Mouse (Mus musculus): Measurements from ENCODE around the gene Cdc34b. TPM values are rescaled to one million over a fixed set of nuclear protein-coding genes. Genes with fewer than 3 reads are reported as not detected.

Gene Cdc34b
- polyA plus RNA-seq, 1 experiment = not detected

GRCm38 (mm10) chr11:94704020-94704419, 37.6 kb upstream of the Cdc34b start:
- H3K4me1 ChIP-seq (ENCODE audit: control insufficient read depth, insufficient read depth, low read length) = no peaks in the 10 kb centered on the region
- no peak for TF ChIP-seq CTCF (IDR thresholded peaks at IDR 0.05; ENCODE audit: control insufficient read depth, insufficient read depth, low read length)
- no peak for TF ChIP-seq POLR2A (IDR thresholded peaks at IDR 0.05; ENCODE audit: borderline replicate concordance, control insufficient read depth, low read depth, low read length)
- WGBS = 38% methylated on average over 7 of the region's 7 CpGs
- no peak overlapping the region for H3K4me3 ChIP-seq (replicated peaks; ENCODE audit: control insufficient read depth, low read depth, low read length)
- H3K27ac ChIP-seq (ENCODE audit: control insufficient read depth, insufficient read depth, low read depth, low read length, poor library complexity) = no peak overlapping the region

- TF ChIP-seq CTCF (IDR thresholded peaks at IDR 0.05; ENCODE audit: control insufficient read depth, insufficient read depth, low read length) (no peak), POLR2A (IDR thresholded peaks at IDR 0.05; ENCODE audit: borderline replicate concordance, control insufficient read depth, low read depth, low read length) (no peak)
- WGBS = 82% methylated on average over 5 of the region's 5 CpGs
- H3K27ac ChIP-seq (ENCODE audit: control insufficient read depth, insufficient read depth, low read depth, low read length, poor library complexity) = no peak within 1 kb of the TSS
- H3K4me1 ChIP-seq (ENCODE audit: control insufficient read depth, insufficient read depth, low read length) = no peaks in the 10 kb centered on the region
- H3K4me3 ChIP-seq (replicated peaks; ENCODE audit: control insufficient read depth, low read depth, low read length) = no peak within 1 kb of the TSS
Observed at GRCm38 (mm10) chr11:94704472-94704871, 37.1 kb upstream of the Cdc34b start, which contains the start of gene Gm11541. Gene Gm11541 (minus strand): TSS chr11:94704499.

- Histone ChIP-seq H3K27ac (ENCODE audit: control insufficient read depth, insufficient read depth, low read depth, low read length, poor library complexity) (no peak overlapping the region), H3K4me3 (replicated peaks; ENCODE audit: control insufficient read depth, low read depth, low read length) (no peak overlapping the region), H3K4me1 (ENCODE audit: control insufficient read depth, insufficient read depth, low read length) (no peaks in the 10 kb centered on the region)
- TF ChIP-seq CTCF (IDR thresholded peaks at IDR 0.05; ENCODE audit: control insufficient read depth, insufficient read depth, low read length) = no peak
- TF ChIP-seq POLR2A (IDR thresholded peaks at IDR 0.05; ENCODE audit: borderline replicate concordance, control insufficient read depth, low read depth, low read length) = no peak
- 56% methylated on average over 11 of the region's 11 CpGs for WGBS
Observed at GRCm38 (mm10) chr11:94713246-94713860, 28.2 kb upstream of the Cdc34b start.

- TF ChIP-seq CTCF (IDR thresholded peaks at IDR 0.05; ENCODE audit: control insufficient read depth, insufficient read depth, low read length) (no peak), POLR2A (IDR thresholded peaks at IDR 0.05; ENCODE audit: borderline replicate concordance, control insufficient read depth, low read depth, low read length) (no peak)
- H3K4me3 ChIP-seq (replicated peaks; ENCODE audit: control insufficient read depth, low read depth, low read length) = no peak overlapping the region
- H3K4me1 ChIP-seq (ENCODE audit: control insufficient read depth, insufficient read depth, low read length) = no peaks in the 10 kb centered on the region; the same call in 1 of the 2 replicates
- H3K27ac ChIP-seq (ENCODE audit: control insufficient read depth, insufficient read depth, low read depth, low read length, poor library complexity) = no peak overlapping the region
- WGBS = 82% methylated on average over 5 of the region's 5 CpGs
Observed at GRCm38 (mm10) chr11:94715622-94716021, 26.0 kb upstream of the Cdc34b start.

GRCm38 (mm10) chr11:94716754-94717153, 24.8 kb upstream of the Cdc34b start:
- 15% methylated on average over 9 of the region's 9 CpGs for WGBS
- no peaks in the 10 kb centered on the region; the same call in 1 of the 2 replicates for H3K4me1 ChIP-seq (ENCODE audit: control insufficient read depth, insufficient read depth, low read length)
- no peak overlapping the region for H3K27ac ChIP-seq (ENCODE audit: control insufficient read depth, insufficient read depth, low read depth, low read length, poor library complexity)
- no peak for TF ChIP-seq POLR2A (IDR thresholded peaks at IDR 0.05; ENCODE audit: borderline replicate concordance, control insufficient read depth, low read depth, low read length)
- peak; percentile 47 for TF ChIP-seq CTCF (IDR thresholded peaks at IDR 0.05; ENCODE audit: control insufficient read depth, insufficient read depth, low read length)
- no peak overlapping the region for H3K4me3 ChIP-seq (replicated peaks; ENCODE audit: control insufficient read depth, low read depth, low read length)

DNA sequence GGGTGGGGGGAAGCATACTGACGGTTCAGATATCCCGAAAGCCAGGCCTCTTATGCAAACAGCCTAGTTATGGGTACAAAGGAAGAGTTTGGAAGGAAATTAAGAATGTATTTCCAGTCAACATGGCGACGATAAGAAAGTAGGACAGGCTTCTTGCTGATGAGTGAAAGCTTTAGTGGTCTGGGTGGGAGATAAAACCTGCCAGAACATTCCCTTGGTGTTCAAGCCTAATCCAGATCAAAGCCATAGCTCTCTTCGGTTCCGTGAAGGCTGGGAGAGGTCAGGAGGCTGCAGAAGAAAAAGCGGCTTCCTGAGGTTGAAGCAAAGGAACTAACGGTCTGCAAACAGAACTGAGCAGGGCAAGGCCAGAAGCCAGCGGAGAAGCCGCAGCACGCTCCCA, 24.3 kb upstream of the Cdc34b start:
- Histone ChIP-seq H3K4me3 (replicated peaks; ENCODE audit: control insufficient read depth, low read depth, low read length) (no peak overlapping the region), H3K27ac (ENCODE audit: control insufficient read depth, insufficient read depth, low read depth, low read length, poor library complexity) (no peak overlapping the region), H3K4me1 (ENCODE audit: control insufficient read depth, insufficient read depth, low read length) (no peaks in the 10 kb centered on the region; the same call in 1 of the 2 replicates)
- 73% methylated on average over 11 of the region's 11 CpGs for WGBS
- no peak for TF ChIP-seq CTCF (IDR thresholded peaks at IDR 0.05; ENCODE audit: control insufficient read depth, insufficient read depth, low read length)
- TF ChIP-seq POLR2A (IDR thresholded peaks at IDR 0.05; ENCODE audit: borderline replicate concordance, control insufficient read depth, low read depth, low read length) = no peak

DNA sequence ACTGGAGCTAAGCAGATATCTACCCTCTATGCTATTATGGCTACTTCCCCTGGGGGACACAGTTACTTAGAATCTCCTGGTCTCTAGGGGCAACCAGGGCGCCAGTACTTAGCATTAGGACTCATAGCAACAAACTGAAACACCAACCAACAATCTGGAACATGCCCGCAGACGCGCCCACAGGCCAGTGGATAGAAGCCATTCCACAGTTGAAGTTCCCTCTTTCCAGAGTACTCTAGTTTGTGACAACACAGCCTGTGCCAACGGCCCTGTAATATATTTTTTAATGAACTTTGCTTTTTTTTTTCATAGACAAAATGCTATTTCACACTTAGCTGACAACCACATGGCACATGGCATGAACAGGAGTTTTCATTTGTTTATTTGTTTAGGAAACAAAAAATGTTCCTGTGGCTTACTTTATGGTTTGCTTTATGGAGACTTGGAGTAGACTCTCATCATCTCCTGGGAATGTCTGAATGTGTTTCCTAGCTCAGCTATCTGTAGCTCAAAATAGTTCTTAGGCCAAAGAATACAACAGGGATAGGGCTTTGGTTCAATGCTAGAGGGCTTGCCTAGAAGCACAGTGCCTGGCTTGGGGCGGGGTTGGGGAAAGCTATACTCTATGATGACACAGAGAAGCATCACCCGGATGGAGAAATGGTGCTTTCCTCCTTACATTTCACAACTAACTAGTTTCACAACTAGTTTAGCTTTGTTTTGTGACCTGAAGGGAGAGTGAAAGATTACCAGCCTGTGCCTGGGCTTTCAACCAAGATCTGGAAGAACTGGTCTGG, 23.3 kb upstream of the Cdc34b start:
- Histone ChIP-seq H3K27ac (ENCODE audit: control insufficient read depth, insufficient read depth, low read depth, low read length, poor library complexity) (no peak overlapping the region), H3K4me1 (ENCODE audit: control insufficient read depth, insufficient read depth, low read length) (no peaks in the 10 kb centered on the region; the same call in 1 of the 2 replicates), H3K4me3 (replicated peaks; ENCODE audit: control insufficient read depth, low read depth, low read length) (no peak overlapping the region)
- TF ChIP-seq POLR2A (IDR thresholded peaks at IDR 0.05; ENCODE audit: borderline replicate concordance, control insufficient read depth, low read depth, low read length) = no peak
- no peak for TF ChIP-seq CTCF (IDR thresholded peaks at IDR 0.05; ENCODE audit: control insufficient read depth, insufficient read depth, low read length)
- 65% methylated on average over 7 of the region's 7 CpGs for WGBS

- Histone ChIP-seq H3K27ac (ENCODE audit: control insufficient read depth, insufficient read depth, low read depth, low read length, poor library complexity) (no peak overlapping the region), H3K4me1 (ENCODE audit: control insufficient read depth, insufficient read depth, low read length) (no peaks in the 10 kb centered on the region; the same call in 1 of the 2 replicates), H3K4me3 (replicated peaks; ENCODE audit: control insufficient read depth, low read depth, low read length) (no peak overlapping the region)
- WGBS = 69% methylated on average over 2 of the region's 2 CpGs
- TF ChIP-seq CTCF (IDR thresholded peaks at IDR 0.05; ENCODE audit: control insufficient read depth, insufficient read depth, low read length) = no peak
- no peak for TF ChIP-seq POLR2A (IDR thresholded peaks at IDR 0.05; ENCODE audit: borderline replicate concordance, control insufficient read depth, low read depth, low read length)
Observed at GRCm38 (mm10) chr11:94719216-94719615, 22.4 kb upstream of the Cdc34b start.

All from bone marrow, adult 2 months (tissue).